Mouse (Mus musculus) ES-Bruce4 (cell line): ENCODE data around the gene Wwc1.

ENCODE experiments used
- CTCF ChIP-seq: IDR thresholded peaks from one replicate; pipeline ENCODE4 v1.8.1; 2011; ENCODE audit warnings: low read depth, low read length
- EP300 ChIP-seq: IDR thresholded peaks from 2 replicates; pipeline ENCODE4 v1.6.1; 2011; ENCODE audit warnings: low read depth, low read length; ENCODE audit not compliant: insufficient read depth
- POLR2A ChIP-seq: IDR thresholded peaks from one replicate; pipeline ENCODE4 v1.8.1; 2011; ENCODE audit warnings: low read length; ENCODE audit not compliant: insufficient read depth

GRCm38 (mm10) chr11:35856359-35857040 lies 123.8 kb downstream of the Wwc1 start:
- TF ChIP-seq CTCF (no peak), EP300 (no peak), POLR2A (no peak)
